Mouse (Mus musculus): ENCODE measurements around the gene Slc15a5. TPM values are rescaled to one million over a fixed set of nuclear protein-coding genes. Genes with fewer than 3 reads are reported as not detected.

Gene Slc15a5
- not detected in 2 replicates for polyA plus RNA-seq (2012; rRNA removed)
- not detected in 2 replicates for polyA plus RNA-seq (2014; fragmentation: Nextera tagmentation; extraction: Ambion mirVana)

GRCm38 (mm10) chr6:138079816-138080215 is at the start of gene Slc15a5:
Gene Slc15a5, minus strand, starts transcription at chr6:138079916.
- 72% methylated on average over 4 of the region's 4 CpGs for WGBS (ENCODE audit: insufficient replicate concordance)
- no peak within 1 kb of the TSS for H3K4me2 ChIP-seq (ENCODE audit: low read depth)
- ATAC-seq (ENCODE audit: insufficient read depth) (no peak), DNase-seq (ENCODE audit: low read depth in 3 of 3, low spot score in 3 of 3) (no peak)
- TF ChIP-seq EP300 (IDR thresholded peaks at IDR 0.05; ENCODE audit: low read depth), result no peak
- no peak for TF ChIP-seq CTCF (IDR thresholded peaks at IDR 0.05; ENCODE audit: low read depth)
- no peaks in the 10 kb centered on the region for H3K27me3 ChIP-seq (ENCODE audit: control insufficient read depth, insufficient read depth, low read length)
- no peaks in the 10 kb centered on the region for H3K9me3 ChIP-seq (ENCODE audit: control insufficient read depth, low read length)
- H3K27ac ChIP-seq, result no peak within 1 kb of the TSS
- H3K9ac ChIP-seq (replicated peaks), result no peak within 1 kb of the TSS
- H3K4me1 ChIP-seq (replicated peaks; ENCODE audit: control insufficient read depth in 2 of 2, insufficient read depth in 2 of 2, low read length in 1 of 2), result no peaks in the 10 kb centered on the region
- H3K4me3 ChIP-seq (ENCODE audit: insufficient read depth in 1 of 2, low read depth in 2 of 2, low read length in 2 of 2), result no peak within 1 kb of the TSS
- H3K36me3 ChIP-seq (replicated peaks; ENCODE audit: control insufficient read depth, insufficient read depth, low read depth), result no peaks in the 10 kb centered on the region

GRCm38 (mm10) chr6:138128392-138129335 is 48.9 kb upstream of the Slc15a5 start:
- Histone ChIP-seq H3K4me3 (ENCODE audit: insufficient read depth in 1 of 2, low read depth in 2 of 2, low read length in 2 of 2) (no peak overlapping the region), H3K27me3 (ENCODE audit: control insufficient read depth, insufficient read depth, low read length) (no peaks in the 10 kb centered on the region), H3K9me3 (ENCODE audit: control insufficient read depth, low read length) (no peaks in the 10 kb centered on the region), H3K4me1 (replicated peaks; ENCODE audit: control insufficient read depth in 2 of 2, insufficient read depth in 2 of 2, low read length in 1 of 2) (no peaks in the 10 kb centered on the region), H3K4me2 (ENCODE audit: low read depth) (no peak overlapping the region), H3K9ac (replicated peaks) (no peak overlapping the region), H3K27ac (no peak overlapping the region), H3K36me3 (replicated peaks; ENCODE audit: control insufficient read depth, insufficient read depth, low read depth) (no peaks in the 10 kb centered on the region)
- DNase-seq (ENCODE audit: low read depth in 3 of 3, low spot score in 3 of 3) (no peak), ATAC-seq (ENCODE audit: insufficient read depth) (no peak)
- WGBS (ENCODE audit: insufficient replicate concordance), result 68% methylated on average over 10 of the region's 10 CpGs
- TF ChIP-seq CTCF (IDR thresholded peaks at IDR 0.05; ENCODE audit: low read depth) (no peak), EP300 (IDR thresholded peaks at IDR 0.05; ENCODE audit: low read depth) (no peak)

GRCm38 (mm10) chr6:138117496-138117895 is 37.8 kb upstream of the Slc15a5 start:
- DNase-seq (ENCODE audit: low read depth in 3 of 3, low spot score in 3 of 3) (no peak), ATAC-seq (ENCODE audit: insufficient read depth) (no peak)
- Histone ChIP-seq H3K4me3 (ENCODE audit: insufficient read depth in 1 of 2, low read depth in 2 of 2, low read length in 2 of 2) (no peak overlapping the region), H3K27ac (no peak overlapping the region), H3K9me3 (ENCODE audit: control insufficient read depth, low read length) (no peaks in the 10 kb centered on the region), H3K27me3 (ENCODE audit: control insufficient read depth, insufficient read depth, low read length) (no peaks in the 10 kb centered on the region), H3K4me1 (replicated peaks; ENCODE audit: control insufficient read depth in 2 of 2, insufficient read depth in 2 of 2, low read length in 1 of 2) (no peaks in the 10 kb centered on the region), H3K4me2 (ENCODE audit: low read depth) (no peak overlapping the region), H3K36me3 (replicated peaks; ENCODE audit: control insufficient read depth, insufficient read depth, low read depth) (no peaks in the 10 kb centered on the region), H3K9ac (replicated peaks) (no peak overlapping the region)
- TF ChIP-seq EP300 (IDR thresholded peaks at IDR 0.05; ENCODE audit: low read depth), result no peak
- TF ChIP-seq CTCF (IDR thresholded peaks at IDR 0.05; ENCODE audit: low read depth), result no peak
- 59% methylated on average over 3 of the region's 3 CpGs for WGBS (ENCODE audit: insufficient replicate concordance)

GRCm38 (mm10) chr6:138104559-138104958 is 24.8 kb upstream of the Slc15a5 start:
- Histone ChIP-seq H3K36me3 (replicated peaks; ENCODE audit: control insufficient read depth, insufficient read depth, low read depth) (no peaks in the 10 kb centered on the region), H3K9me3 (ENCODE audit: control insufficient read depth, low read length) (no peaks in the 10 kb centered on the region), H3K27ac (no peak overlapping the region), H3K27me3 (ENCODE audit: control insufficient read depth, insufficient read depth, low read length) (no peaks in the 10 kb centered on the region), H3K9ac (replicated peaks) (no peak overlapping the region), H3K4me1 (replicated peaks; ENCODE audit: control insufficient read depth in 2 of 2, insufficient read depth in 2 of 2, low read length in 1 of 2) (no peaks in the 10 kb centered on the region), H3K4me2 (ENCODE audit: low read depth) (no peak overlapping the region), H3K4me3 (ENCODE audit: insufficient read depth in 1 of 2, low read depth in 2 of 2, low read length in 2 of 2) (no peak overlapping the region)
- no peak for DNase-seq (ENCODE audit: low read depth in 3 of 3, low spot score in 3 of 3)
- no peak for ATAC-seq (ENCODE audit: insufficient read depth)
- TF ChIP-seq CTCF (IDR thresholded peaks at IDR 0.05; ENCODE audit: low read depth), result no peak
- TF ChIP-seq EP300 (IDR thresholded peaks at IDR 0.05; ENCODE audit: low read depth), result no peak

- ATAC-seq (ENCODE audit: insufficient read depth) (no peak), DNase-seq (ENCODE audit: low read depth in 3 of 3, low spot score in 3 of 3) (no peak)
- Histone ChIP-seq H3K27me3 (ENCODE audit: control insufficient read depth, insufficient read depth, low read length) (no peaks in the 10 kb centered on the region), H3K9ac (replicated peaks) (no peak overlapping the region), H3K27ac (no peak overlapping the region), H3K9me3 (ENCODE audit: control insufficient read depth, low read length) (no peaks in the 10 kb centered on the region), H3K4me1 (replicated peaks; ENCODE audit: control insufficient read depth in 2 of 2, insufficient read depth in 2 of 2, low read length in 1 of 2) (no peaks in the 10 kb centered on the region), H3K36me3 (replicated peaks; ENCODE audit: control insufficient read depth, insufficient read depth, low read depth) (no peaks in the 10 kb centered on the region), H3K4me2 (ENCODE audit: low read depth) (no peak overlapping the region), H3K4me3 (ENCODE audit: insufficient read depth in 1 of 2, low read depth in 2 of 2, low read length in 2 of 2) (no peak overlapping the region)
- WGBS (ENCODE audit: insufficient replicate concordance), result 60% methylated on average over 7 of the region's 7 CpGs
- TF ChIP-seq CTCF (IDR thresholded peaks at IDR 0.05; ENCODE audit: low read depth), result no peak
- TF ChIP-seq EP300 (IDR thresholded peaks at IDR 0.05; ENCODE audit: low read depth), result no peak
Measured at GRCm38 (mm10) chr6:138102940-138103339, 23.2 kb upstream of the Slc15a5 start.
